Mouse (Mus musculus) thymus, postnatal 25 days (tissue): ENCODE results near the gene Myo1d.

ENCODE experiments used
- DNase-seq: peaks from one replicate; pipeline ENCODE4 v3.0.0; 2022

Myo1d gene

GRCm38 (mm10) chr11:80602707-80603441 lies 177.0 kb downstream of the Myo1d start:
- DNase-seq = peak; percentile 32

- DNase-seq = peak; percentile 25
Measured at GRCm38 (mm10) chr11:80602041-80602458, 177.8 kb downstream of the Myo1d start.

GRCm38 (mm10) chr11:80601040-80601864 lies 178.6 kb downstream of the Myo1d start:
- DNase-seq = no peak

GRCm38 (mm10) chr11:80595482-80595881 lies 184.3 kb downstream of the Myo1d start:
- DNase-seq = no peak

GRCm38 (mm10) chr11:80589387-80589786 lies 190.4 kb downstream of the Myo1d start:
- no peak for DNase-seq

GRCm38 (mm10) chr11:80585761-80586160 lies 194.1 kb downstream of the Myo1d start:
- no peak for DNase-seq

- no peak for DNase-seq
Measured at GRCm38 (mm10) chr11:80585211-80585610, 194.6 kb downstream of the Myo1d start.

- no peak for DNase-seq
Measured at GRCm38 (mm10) chr11:80580494-80580893, 199.3 kb downstream of the Myo1d start.

- DNase-seq = no peak
Measured at GRCm38 (mm10) chr11:80577747-80578640, 201.8 kb downstream of the Myo1d start.

GRCm38 (mm10) chr11:80575794-80576193 lies 204.0 kb downstream of the Myo1d start:
- DNase-seq = no peak

GRCm38 (mm10) chr11:80566286-80566685 lies 213.5 kb downstream of the Myo1d start:
- DNase-seq = no peak

- DNase-seq = no peak
Measured at GRCm38 (mm10) chr11:80564975-80565965, 214.6 kb downstream of the Myo1d start.

- peak; percentile 76 for DNase-seq
Measured at GRCm38 (mm10) chr11:80562479-80562878, 217.3 kb downstream of the Myo1d start.

- no peak for DNase-seq
Measured at GRCm38 (mm10) chr11:80560770-80561169, 219.1 kb downstream of the Myo1d start.

- DNase-seq = no peak
Measured at GRCm38 (mm10) chr11:80555416-80555815, 224.4 kb downstream of the Myo1d start.

- DNase-seq = no peak
Measured at GRCm38 (mm10) chr11:80553046-80553445, 226.8 kb downstream of the Myo1d start.

- no peak for DNase-seq
Measured at GRCm38 (mm10) chr11:80551634-80552033, 228.2 kb downstream of the Myo1d start.

GRCm38 (mm10) chr11:80550264-80550663 lies 229.6 kb downstream of the Myo1d start:
- no peak for DNase-seq

- no peak for DNase-seq
Measured at GRCm38 (mm10) chr11:80549854-80550253, 230.0 kb downstream of the Myo1d start.

- peak; percentile 50 for DNase-seq
Measured at GRCm38 (mm10) chr11:80546233-80546632, 233.6 kb downstream of the Myo1d start.

GRCm38 (mm10) chr11:80539056-80539455 lies 240.8 kb downstream of the Myo1d start:
- no peak for DNase-seq

- DNase-seq = no peak
Measured at GRCm38 (mm10) chr11:80532966-80533365, 246.9 kb downstream of the Myo1d start.
